Mouse (Mus musculus): Measurements from ENCODE around the gene Vmn1r124. TPM values are rescaled to one million over a fixed set of nuclear protein-coding genes. Genes with fewer than 3 reads are reported as not detected.
"Not testable (repeated sequence)": the region's sequence is repeated elsewhere in the genome, so short reads cannot be mapped to it uniquely, and the experiment has no call there.

Gene Vmn1r124
- total RNA-seq (2021) = not detected

DNA sequence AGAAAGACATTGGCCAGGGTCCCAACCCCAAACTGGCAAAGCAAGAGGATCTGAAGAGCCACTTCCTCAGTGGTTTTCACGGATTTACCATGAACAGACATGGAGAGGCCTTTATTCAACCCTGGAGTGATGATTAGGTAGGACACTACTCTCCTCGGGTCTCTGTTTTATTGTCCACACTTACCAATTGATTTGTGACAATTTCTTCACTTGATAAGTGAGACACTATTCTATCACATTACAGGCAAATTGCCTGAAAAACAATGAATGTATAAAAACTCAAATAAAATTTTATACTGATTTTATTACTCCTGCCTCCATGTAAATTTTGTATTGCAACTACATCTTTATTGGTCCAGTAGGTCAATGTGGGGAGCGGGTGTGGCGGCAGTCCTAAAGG, at the start of gene Vmn1r124:
TSS of gene Vmn1r124 (minus strand) at position 101 of the 400 bp plus-strand sequence.
- DNase-seq; intact Hi-C loops (cut with DNase I): not testable (repeated sequence)

- DNase-seq; intact Hi-C loops (cut with DNase I): not testable (repeated sequence)
These were observed 41.0 kb upstream of the Vmn1r124 start, which contains the start of gene Vmn1r126 for GRCm38 (mm10) chr7:21301367-21301766. Gene Vmn1r126, minus strand, starts transcription at chr7:21301467.

DNA sequence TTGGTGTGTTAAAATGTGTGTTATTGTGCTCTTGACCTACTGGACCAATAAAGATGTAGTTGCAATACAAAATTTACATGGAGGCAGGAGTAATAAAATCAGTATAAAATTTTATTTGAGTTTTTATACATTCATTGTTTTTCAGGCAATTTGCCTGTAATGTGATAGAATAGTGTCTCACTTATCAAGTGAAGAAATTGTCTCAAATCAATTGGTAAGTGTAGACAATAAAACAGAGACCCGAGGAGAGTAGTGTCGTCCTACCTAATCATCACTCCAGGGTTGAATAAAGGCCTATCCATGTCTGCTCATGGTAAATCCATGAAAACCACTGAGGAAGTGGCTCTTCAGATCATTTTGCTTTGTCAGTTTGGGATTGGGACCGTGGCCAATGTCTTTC, 11.5 kb upstream of the Vmn1r124 start, which contains the start of gene Vmn1r125:
TSS of gene Vmn1r125 (plus strand) at position 301 of the 400 bp plus-strand sequence.
- DNase-seq; intact Hi-C loops (cut with DNase I): not testable (repeated sequence)

Other genes starting within 250 kb of the Vmn1r124 start
- gene Vmn1r119, start 248.2 kb downstream of the Vmn1r124 start, total RNA-seq (2021) = not detected
- gene Vmn1r120, start 206.8 kb downstream of the Vmn1r124 start, total RNA-seq (2021) = not detected
- gene Vmn1r121, start 162.1 kb downstream of the Vmn1r124 start, total RNA-seq (2021) = not detected
- gene Vmn1r122, start 126.5 kb downstream of the Vmn1r124 start, total RNA-seq (2021) = not detected
- not detected for gene Vmn1r123, start 98.4 kb downstream of the Vmn1r124 start, total RNA-seq (2021)
- not detected for gene Gm5157, start 70.2 kb downstream of the Vmn1r124 start, total RNA-seq (2021)
- not detected for gene Vmn1r125, start 11.6 kb upstream of the Vmn1r124 start, total RNA-seq (2021)
- gene Vmn1r126, start 40.9 kb upstream of the Vmn1r124 start, total RNA-seq (2021) = not detected
- not detected for gene Vmn1r127, start 59.2 kb upstream of the Vmn1r124 start, total RNA-seq (2021)
- gene Vmn1r128, start 88.8 kb upstream of the Vmn1r124 start, total RNA-seq (2021) = not detected
- not detected for gene Vmn1r129, start 100.7 kb upstream of the Vmn1r124 start, total RNA-seq (2021)
- not detected for gene Gm6882, start 172.1 kb upstream of the Vmn1r124 start, total RNA-seq (2021)